Mouse (Mus musculus) erythroblast, embryonic 14.5 days (primary cell): Measurements from ENCODE around the gene Sgcd. TPM values are rescaled to one million over a fixed set of nuclear protein-coding genes. Genes with fewer than 3 reads are reported as not detected.

Source experiments
- H3K27me3 ChIP-seq: 2 replicates; pipeline ENCODE4 v1.6.1; 2012; ENCODE audit warnings: inconsistent platforms; ENCODE audit not compliant: control insufficient read depth
- H3K36me3 ChIP-seq: 2 replicates; pipeline ENCODE4 v1.6.1; 2012; ENCODE audit warnings: mild to moderate bottlenecking, inconsistent platforms; ENCODE audit not compliant: control insufficient read depth
- H3K4me1 ChIP-seq: 2 replicates; pipeline ENCODE4 v1.6.1; 2012; ENCODE audit warnings: inconsistent platforms; ENCODE audit not compliant: control insufficient read depth
- H3K4me3 ChIP-seq: replicated peaks from 2 replicates; pipeline ENCODE3; 2012; ENCODE audit warnings: moderate library complexity, mild to moderate bottlenecking, inconsistent platforms
- H3K9me3 ChIP-seq: 2 replicates; pipeline ENCODE4 v1.6.1; 2012; ENCODE audit warnings: low read length, inconsistent platforms, mixed read lengths; ENCODE audit not compliant: control insufficient read depth
- GATA1 ChIP-seq: IDR thresholded peaks from 2 replicates; pipeline ENCODE4 v1.6.1; 2012; ENCODE audit warnings: low read length, inconsistent platforms, mixed read lengths
- TAL1 ChIP-seq: IDR thresholded peaks from 3 replicates; pipeline ENCODE4 v1.6.1; 2012; ENCODE audit warnings: low read length, inconsistent platforms, mixed read lengths
- polyA plus RNA-seq: library from polyadenylated mRNA; stranded (reverse); fragments of >175 nt; gene quantifications from 2 replicates; pipeline ENCODE4 v1.2.3, GENCODE M21; 2012

Gene Sgcd
- polyA plus RNA-seq, 1 experiment: not detected

- H3K36me3 ChIP-seq: no peaks in the 10 kb centered on the region
- 0 out of 2 replicates have a peak, but pooled peaks cover 3% of the 10 kb centered on the region for H3K9me3 ChIP-seq
- H3K27me3 ChIP-seq: no peaks in the 10 kb centered on the region
- H3K4me3 ChIP-seq: no peak overlapping the region
- TF ChIP-seq GATA1 (no peak), TAL1 (no peak)
- H3K4me1 ChIP-seq: no peaks in the 10 kb centered on the region
These were observed 1113.0 kb downstream of the Sgcd start for GRCm38 (mm10) chr11:46875774-46876173.

DNA sequence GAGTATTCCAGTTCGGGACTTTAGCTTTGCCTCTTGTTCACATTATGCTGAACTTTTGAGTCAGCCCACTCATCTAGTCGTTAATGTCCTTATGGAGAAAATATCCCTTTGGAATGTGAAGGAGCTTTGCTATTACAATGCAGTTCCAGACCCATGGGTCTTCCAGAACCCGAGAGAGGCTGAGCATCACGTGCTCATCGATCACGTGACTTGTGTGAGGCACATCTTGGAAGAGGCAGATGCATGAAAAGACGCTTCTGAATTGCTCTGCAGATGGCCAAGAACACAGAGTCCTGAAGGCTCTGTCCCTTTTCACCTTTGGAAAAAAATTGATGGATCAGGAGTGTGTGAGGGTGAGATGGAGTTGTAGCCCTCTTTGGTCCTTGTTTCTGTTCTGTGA lies 1120.2 kb downstream of the Sgcd start:
- TF ChIP-seq TAL1 (no peak), GATA1 (no peak)
- H3K4me1 ChIP-seq: no peaks in the 10 kb centered on the region
- H3K9me3 ChIP-seq: no peaks in the 10 kb centered on the region
- no peak overlapping the region for H3K4me3 ChIP-seq
- no peaks in the 10 kb centered on the region for H3K36me3 ChIP-seq
- no peaks in the 10 kb centered on the region for H3K27me3 ChIP-seq

- no peaks in the 10 kb centered on the region for H3K4me1 ChIP-seq
- no peak for TF ChIP-seq GATA1
- no peak for TF ChIP-seq TAL1
- H3K27me3 ChIP-seq: no peaks in the 10 kb centered on the region
- no peaks in the 10 kb centered on the region for H3K36me3 ChIP-seq
- H3K9me3 ChIP-seq: no peaks in the 10 kb centered on the region
- no peak overlapping the region for H3K4me3 ChIP-seq
These were observed 1124.0 kb downstream of the Sgcd start for GRCm38 (mm10) chr11:46864809-46865208.

DNA sequence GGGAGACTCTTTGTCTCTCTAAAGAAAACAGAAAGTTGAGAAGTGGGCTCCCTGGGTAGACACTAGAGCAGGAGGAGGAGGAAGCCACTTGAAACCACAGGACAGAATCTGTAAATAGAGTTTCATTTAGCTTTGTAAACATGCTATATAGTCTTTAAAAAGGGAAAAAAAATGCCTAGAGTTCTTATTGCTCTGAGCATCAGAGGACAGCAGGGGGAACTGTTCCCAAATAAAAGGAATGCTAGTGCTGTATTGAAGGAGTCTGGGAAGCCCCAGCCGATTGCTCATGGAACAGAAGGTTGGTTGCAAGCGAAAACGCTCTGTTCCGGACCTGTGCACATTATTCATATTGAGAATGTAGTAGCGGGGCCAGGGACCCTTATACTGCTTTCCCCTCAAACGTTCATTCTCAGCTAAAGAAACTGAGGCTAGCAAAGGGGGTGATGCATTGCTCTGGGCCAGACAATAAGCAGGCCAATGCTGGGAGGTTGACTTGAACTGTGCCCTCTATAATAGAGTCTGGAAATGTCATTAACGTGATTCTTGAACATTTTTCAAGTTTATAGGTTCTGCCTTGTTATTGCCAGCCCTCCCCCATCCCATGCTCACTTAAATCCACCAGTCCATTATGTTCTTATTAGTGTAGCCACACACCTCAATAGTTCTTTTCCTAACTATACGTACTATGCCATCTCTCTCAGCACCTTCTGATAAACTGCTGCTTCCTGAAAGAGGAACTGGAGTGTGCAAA lies 1140.4 kb downstream of the Sgcd start:
- H3K36me3 ChIP-seq: no peaks in the 10 kb centered on the region
- H3K27me3 ChIP-seq: no peaks in the 10 kb centered on the region
- no peaks in the 10 kb centered on the region for H3K4me1 ChIP-seq
- H3K4me3 ChIP-seq: no peak overlapping the region
- TF ChIP-seq TAL1 (no peak), GATA1 (no peak)
- H3K9me3 ChIP-seq: no peaks in the 10 kb centered on the region

DNA sequence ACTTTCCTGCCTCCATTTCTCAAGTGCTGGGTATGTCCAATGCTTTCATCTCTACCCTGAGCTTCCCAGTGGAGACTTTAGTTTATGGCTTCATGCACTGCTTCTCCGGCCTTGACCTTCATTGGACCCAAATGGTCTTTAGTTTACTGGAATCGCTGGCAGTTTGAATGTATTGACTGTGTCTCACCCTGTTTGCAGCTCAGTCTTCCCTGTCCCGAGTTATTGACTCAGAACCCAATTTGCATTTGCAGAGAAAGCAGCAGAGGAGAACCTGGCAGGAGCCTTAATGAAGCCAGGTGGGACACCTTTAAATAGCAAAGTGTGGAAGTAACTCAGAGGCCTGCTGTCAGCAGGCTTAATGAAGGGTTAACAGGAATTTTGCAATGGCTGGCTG lies 1140.9 kb downstream of the Sgcd start:
- Histone ChIP-seq H3K27me3 (no peaks in the 10 kb centered on the region), H3K4me3 (no peak overlapping the region), H3K36me3 (no peaks in the 10 kb centered on the region), H3K9me3 (no peaks in the 10 kb centered on the region), H3K4me1 (no peaks in the 10 kb centered on the region)
- TF ChIP-seq TAL1 (no peak), GATA1 (no peak)

DNA sequence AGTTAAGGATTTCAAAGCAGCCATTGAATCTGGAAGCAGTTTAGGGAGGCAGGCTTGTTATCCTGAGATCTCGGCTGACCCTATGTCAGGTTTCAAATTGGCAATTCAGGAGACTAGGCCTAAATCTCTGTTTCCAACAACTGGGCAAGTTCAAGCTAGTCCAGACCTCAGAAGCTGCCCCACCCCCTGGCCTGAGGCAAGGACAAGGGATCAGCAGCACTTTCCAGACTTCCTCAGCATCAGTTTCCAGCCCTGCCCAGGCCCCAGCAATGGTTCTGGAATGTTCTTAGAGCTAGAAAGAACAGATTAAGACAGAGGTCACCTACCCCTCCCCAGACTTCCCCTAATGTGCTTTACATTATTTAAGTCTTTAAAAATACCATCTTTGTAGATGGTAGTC lies 1142.1 kb downstream of the Sgcd start:
- Histone ChIP-seq H3K9me3 (no peaks in the 10 kb centered on the region), H3K36me3 (no peaks in the 10 kb centered on the region), H3K4me3 (no peak overlapping the region), H3K4me1 (no peaks in the 10 kb centered on the region), H3K27me3 (no peaks in the 10 kb centered on the region)
- no peak for TF ChIP-seq TAL1
- no peak for TF ChIP-seq GATA1
